Mouse (Mus musculus) ES-E14 (cell line): Measurements from ENCODE around the gene Hoxd11. TPM values are rescaled to one million over a fixed set of nuclear protein-coding genes. Genes with fewer than 3 reads are reported as not detected.

Source experiments
- DNase-seq: peaks from one replicate; pipeline ENCODE4 v3.0.0-alpha.2; 2013; ENCODE audit warnings: low read depth, low spot score
- H3K27ac ChIP-seq: 2 replicates; pipeline ENCODE4 v1.5.1; 2012; ENCODE audit warnings: low read depth, mild to moderate bottlenecking, low read length, moderate library complexity, mixed read lengths; ENCODE audit not compliant: poor library complexity, insufficient read depth, severe bottlenecking
- H3K36me3 ChIP-seq: 2 replicates; pipeline ENCODE4 v1.6.1; 2012; ENCODE audit warnings: mild to moderate bottlenecking, low read length, moderate library complexity, mixed read lengths; ENCODE audit not compliant: control insufficient read depth, poor library complexity, insufficient read depth, severe bottlenecking
- H3K4me1 ChIP-seq, 2 experiments: fragments of 150-350 bp in 1 of 2; sonication (generic) in 1 of 2; 2 replicates each; pipeline ENCODE4 v1.6.1; 2012; ENCODE audit warnings: low read length in 2 of 2, mild to moderate bottlenecking in 1 of 2, mixed read lengths in 1 of 2; ENCODE audit not compliant: control insufficient read depth in 2 of 2, insufficient read depth in 2 of 2, poor library complexity in 1 of 2
- H3K4me3 ChIP-seq, 2 experiments: fragments of 150-350 bp in 1 of 2; sonication (generic) in 1 of 2; 2 replicates each; pipeline ENCODE4 v1.5.1; 2012; ENCODE audit warnings: low read length in 2 of 2, low read depth in 1 of 2, mild to moderate bottlenecking in 1 of 2, mixed read lengths in 1 of 2; ENCODE audit not compliant: insufficient read depth in 1 of 2, poor library complexity in 1 of 2, severe bottlenecking in 1 of 2
- H3K9ac ChIP-seq: 2 replicates; pipeline ENCODE4 v1.6.1; 2012; ENCODE audit warnings: low read depth, mild to moderate bottlenecking, low read length, mixed read lengths; ENCODE audit not compliant: poor library complexity, insufficient read depth, severe bottlenecking
- H3K9me3 ChIP-seq: fragments of 150-350 bp; sonication (generic); 2 replicates; pipeline ENCODE4 v1.6.1; 2012; ENCODE audit warnings: low read depth, mild to moderate bottlenecking, low read length; ENCODE audit not compliant: control insufficient read depth, insufficient read depth
- CHD2 ChIP-seq: IDR thresholded peaks from 2 replicates; pipeline ENCODE4 v1.6.1; 2014; ENCODE audit warnings: mild to moderate bottlenecking, low read depth, low read length, inconsistent platforms
- HCFC1 ChIP-seq: IDR thresholded peaks from 2 replicates; pipeline ENCODE4 v1.6.1; 2012; ENCODE audit warnings: low read length, inconsistent platforms, borderline replicate concordance; ENCODE audit not compliant: insufficient read depth
- MAFK ChIP-seq: IDR thresholded peaks from 2 replicates; pipeline ENCODE4 v1.6.1; 2014; ENCODE audit warnings: mild to moderate bottlenecking, low read depth, low read length, inconsistent platforms; ENCODE audit not compliant: insufficient read depth
- ZC3H11A ChIP-seq: IDR thresholded peaks from 2 replicates; pipeline ENCODE4 v1.6.1; 2012; ENCODE audit warnings: low read depth, mild to moderate bottlenecking, inconsistent platforms, low read length, borderline replicate concordance
- ZNF384 ChIP-seq: IDR thresholded peaks from 2 replicates; pipeline ENCODE4 v1.6.1; 2012; ENCODE audit warnings: low read depth, low read length, inconsistent platforms
- in situ Hi-C, 2 experiments: fragments of 600-800 bp; cut with MboI; formaldehyde crosslinking; loops; one replicate each; pipeline ENCODE4 v1.15.1; 2025; ENCODE audit warnings: low sequenced_read_pairs in 2 of 2, inconsistent platforms in 1 of 2; ENCODE audit not compliant: unreplicated experiment in 2 of 2
- total RNA-seq: library from RNA; depleted of rRNA; stranded (reverse); fragments of 300-350 nt; gene quantifications from 2 replicates; pipeline ENCODE4 v1.2.3, GENCODE M21; 2012

The Hoxd11 gene
- total RNA-seq, 1 experiment, result 0.18 TPM

DNA sequence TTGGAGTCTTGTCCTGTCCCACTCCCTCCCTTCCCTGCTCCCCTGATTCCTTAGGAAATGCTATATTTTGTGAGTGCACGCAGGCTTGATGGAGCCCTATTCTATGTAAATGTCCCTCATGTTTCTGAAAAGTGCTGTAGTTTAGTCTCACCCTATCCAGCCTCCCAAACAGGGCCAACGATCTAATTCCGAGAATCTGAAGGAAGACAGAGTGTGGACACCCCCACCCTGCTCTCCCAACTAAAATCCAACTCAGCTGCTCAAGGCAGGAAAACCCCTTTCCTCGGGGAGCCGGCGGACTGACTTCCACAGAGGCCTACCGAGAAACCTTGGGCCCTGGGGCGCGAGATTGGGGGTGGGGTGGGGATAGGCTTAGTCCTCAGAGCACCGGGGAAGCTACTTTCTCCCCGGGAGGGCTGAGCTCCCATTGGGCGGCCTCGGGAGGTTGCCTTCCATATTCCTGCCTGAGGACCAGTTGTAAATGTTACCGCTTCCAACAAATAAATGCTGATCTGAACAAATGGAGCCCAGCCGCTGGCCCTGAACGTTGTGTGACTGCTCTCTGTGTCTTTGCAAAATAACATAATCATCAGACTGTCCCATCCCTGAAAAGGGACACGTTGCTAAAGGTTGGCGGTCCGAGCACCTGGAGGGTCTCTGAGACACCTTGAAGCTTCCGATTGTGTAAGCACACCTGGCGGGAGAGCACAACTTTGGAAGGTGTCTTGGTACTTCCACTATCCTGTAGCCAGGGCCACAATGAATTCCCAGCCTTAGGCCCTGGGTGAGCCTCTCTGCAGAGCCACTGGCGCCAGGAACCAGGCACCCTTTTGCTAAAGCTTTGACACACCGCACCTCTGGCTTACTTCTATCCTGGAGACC is 20.5 kb downstream of the Hoxd11 start:
- Histone ChIP-seq H3K27ac (no peak overlapping the region), H3K9me3 (no peaks in the 10 kb centered on the region), H3K4me1 (peaks cover 0 to 4% of the 10 kb centered on the region in 2 experiments; a peak in 1 of 4 replicates), H3K9ac (no peak overlapping the region), H3K36me3 (no peaks in the 10 kb centered on the region), H3K4me3 (no peak overlapping the region)
- no peak for DNase-seq
- no peak for TF ChIP-seq ZC3H11A
- no peak for TF ChIP-seq ZNF384
- TF ChIP-seq CHD2, result no peak
- in situ Hi-C loops, result loop anchor here (5.0 to 25.0 kb wide), 3 partner anchors 442 to 887 kb away; no protein-coding TSS in a partner anchor

DNA sequence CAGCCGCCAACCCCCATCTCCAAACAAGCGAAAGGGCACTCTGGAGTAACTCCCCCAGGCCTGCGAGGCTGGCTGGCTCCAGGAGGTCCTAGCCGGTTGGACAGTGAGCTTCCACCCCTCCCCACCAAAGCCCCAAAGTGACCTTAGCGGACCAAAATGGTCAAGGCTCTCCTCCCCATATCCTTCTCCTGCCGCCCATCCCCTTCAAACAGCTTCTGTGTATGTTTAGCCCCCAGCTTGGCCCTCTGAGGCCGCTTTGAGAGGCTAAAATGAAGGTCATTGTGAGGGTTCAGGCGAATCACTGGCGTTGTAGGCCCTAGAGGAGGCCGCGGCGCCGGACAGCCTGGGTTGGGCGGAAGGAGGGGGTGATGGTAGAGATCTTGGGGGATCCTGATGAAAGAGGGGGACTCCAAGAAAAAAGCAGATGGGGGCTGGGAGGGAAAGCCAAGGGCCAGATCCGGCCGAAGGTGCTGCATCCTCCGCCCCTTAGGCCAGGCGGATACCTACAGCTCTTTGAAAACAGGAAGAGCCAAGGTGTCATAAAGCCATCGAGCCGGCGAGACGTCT is 21.3 kb downstream of the Hoxd11 start:
- no peaks in the 10 kb centered on the region for H3K36me3 ChIP-seq
- TF ChIP-seq CHD2 (no peak), ZC3H11A (no peak), MAFK (no peak), HCFC1 (no peak), ZNF384 (no peak)
- H3K4me3 ChIP-seq, result no peak overlapping the region
- H3K9ac ChIP-seq, result no peak overlapping the region
- H3K27ac ChIP-seq, result no peak overlapping the region
- H3K4me1 ChIP-seq, result peaks cover 0 to 4% of the 10 kb centered on the region in 2 experiments; a peak in 1 of 4 replicates
- DNase-seq, result no peak
- H3K9me3 ChIP-seq, result no peaks in the 10 kb centered on the region
- in situ Hi-C loops, result loop anchor here (5.0 to 25.0 kb wide), 3 partner anchors 442 to 887 kb away; no protein-coding TSS in a partner anchor

DNA sequence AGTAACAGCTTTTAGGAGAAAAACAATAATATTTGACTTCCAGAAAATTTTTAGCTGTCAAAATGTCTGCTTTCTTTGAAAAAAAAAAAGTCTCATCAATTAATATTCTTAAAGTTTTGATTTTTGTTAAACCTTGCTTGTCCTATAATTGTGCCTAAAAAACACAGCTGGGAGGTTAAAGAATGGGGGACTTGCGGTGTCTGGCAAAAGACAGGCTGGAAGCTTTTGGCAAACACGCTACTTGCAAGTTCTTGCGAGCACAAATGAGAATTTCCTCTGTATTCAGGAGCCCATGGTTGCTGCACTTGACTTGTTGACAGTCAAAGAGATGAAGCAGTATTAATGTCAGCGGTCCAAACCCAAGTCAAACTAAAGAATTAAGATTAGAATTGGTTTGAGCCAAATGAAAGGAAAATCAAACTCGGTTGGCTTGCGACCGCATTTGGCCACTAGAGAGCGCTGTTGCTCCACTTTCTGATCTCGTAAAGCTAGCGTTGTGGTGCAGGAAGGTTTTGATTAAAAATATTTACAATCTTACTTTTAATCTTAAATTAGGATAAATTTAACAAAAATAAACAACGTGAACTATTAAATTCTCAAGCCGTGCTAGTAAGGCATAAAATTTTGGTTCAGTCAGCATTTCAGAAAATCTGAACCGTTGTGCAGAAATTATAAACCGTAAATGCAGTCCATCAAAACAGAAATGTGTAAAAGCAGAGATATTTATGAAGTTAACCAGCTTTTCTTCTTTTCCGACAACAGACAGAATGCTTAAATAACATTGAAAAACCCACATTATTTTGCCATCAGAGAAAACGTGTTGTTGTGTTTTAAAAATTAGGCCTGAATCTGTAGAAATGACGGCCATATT is 22.8 kb downstream of the Hoxd11 start:
- Histone ChIP-seq H3K9me3 (no peaks in the 10 kb centered on the region), H3K4me3 (no peak overlapping the region), H3K9ac (no peak overlapping the region), H3K4me1 (peaks cover 0 to 7% of the 10 kb centered on the region in 2 experiments; a peak in 1 of 4 replicates), H3K27ac (no peak overlapping the region), H3K36me3 (no peaks in the 10 kb centered on the region)
- in situ Hi-C loops, result loop anchor here (5.0 to 25.0 kb wide), 3 partner anchors 440 to 885 kb away; no protein-coding TSS in a partner anchor
- TF ChIP-seq CHD2, result no peak
- no peak for TF ChIP-seq HCFC1
- TF ChIP-seq MAFK, result no peak
- peak; percentile 80; the same call in 1 of the 2 replicates for TF ChIP-seq ZC3H11A
- no peak for DNase-seq

DNA sequence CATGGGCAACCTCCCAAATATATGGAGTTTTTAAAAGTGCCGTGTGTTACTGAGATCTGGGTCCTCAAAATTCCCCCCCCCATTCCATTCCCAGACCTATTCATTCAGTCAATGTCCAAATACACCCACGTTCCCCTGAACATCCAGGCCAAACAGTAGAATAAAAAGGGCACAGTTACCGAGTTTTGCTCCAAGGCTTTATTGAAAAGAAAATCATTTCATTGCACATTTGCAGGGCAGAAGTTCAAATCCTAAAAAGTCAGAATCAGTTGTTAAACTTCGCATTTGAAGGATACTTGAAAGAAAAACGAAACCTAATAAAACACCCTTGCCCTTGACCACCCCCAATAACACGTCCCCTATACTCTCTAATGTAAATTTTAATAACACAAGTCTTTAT is 23.5 kb downstream of the Hoxd11 start:
- no peak overlapping the region for H3K4me3 ChIP-seq
- H3K4me1 ChIP-seq, result peaks cover 0 to 7% of the 10 kb centered on the region in 2 experiments; a peak in 1 of 4 replicates
- H3K36me3 ChIP-seq, result no peaks in the 10 kb centered on the region
- no peak for DNase-seq
- no peak overlapping the region for H3K27ac ChIP-seq
- in situ Hi-C loops, result loop anchor here (5.0 to 25.0 kb wide), 3 partner anchors 439 to 884 kb away; no protein-coding TSS in a partner anchor
- no peak overlapping the region for H3K9ac ChIP-seq
- TF ChIP-seq ZNF384, result no peak
- no peak for TF ChIP-seq HCFC1
- TF ChIP-seq MAFK, result no peak
- no peak for TF ChIP-seq CHD2
- TF ChIP-seq ZC3H11A, result no peak
- no peaks in the 10 kb centered on the region for H3K9me3 ChIP-seq
